Mouse (Mus musculus) hindbrain, postnatal 0 days (tissue): ENCODE results near the gene Ncan. TPM values are rescaled to one million over a fixed set of nuclear protein-coding genes. Genes with fewer than 3 reads are reported as not detected.

Experiments used
- ATAC-seq: fragments of 200-750 bp; cut with Nextera tagmentation; 2 replicates; pipeline ENCODE4 v1.8.0; 2017; ENCODE audit warnings: mild to moderate bottlenecking, moderate TSS enrichment, moderate library complexity
- DNase-seq: peaks from one replicate; pipeline ENCODE4 v3.0.0-alpha.2; 2015; ENCODE audit warnings: low spot score
- H3K27ac ChIP-seq: fragments of 300-500 bp; sonication (generic); 2 replicates; pipeline ENCODE4 v1.5.1; 2014; ENCODE audit warnings: mild to moderate bottlenecking
- H3K27me3 ChIP-seq: fragments of 300-500 bp; sonication (generic); 2 replicates; pipeline ENCODE4 v1.6.1; 2014; ENCODE audit warnings: low read length, mixed read lengths; ENCODE audit not compliant: insufficient read depth
- H3K36me3 ChIP-seq: fragments of 300-500 bp; sonication (generic); 2 replicates; pipeline ENCODE4 v1.6.1; 2014; ENCODE audit warnings: low read length, mixed read lengths; ENCODE audit not compliant: insufficient read depth
- H3K4me1 ChIP-seq: fragments of 300-500 bp; sonication (generic); 2 replicates; pipeline ENCODE4 v1.6.1; 2014; ENCODE audit warnings: antibody characterized with exemption, low read length, mixed read lengths; ENCODE audit not compliant: insufficient read depth
- H3K4me2 ChIP-seq: fragments of 300-500 bp; sonication (generic); 2 replicates; pipeline ENCODE4 v1.6.1; 2014; ENCODE audit warnings: low read depth, mild to moderate bottlenecking, low read length, moderate library complexity, mixed read lengths
- H3K4me3 ChIP-seq: fragments of 300-500 bp; sonication (generic); 2 replicates; pipeline ENCODE4 v1.5.1; 2014; ENCODE audit warnings: low read length
- H3K9ac ChIP-seq: fragments of 300-500 bp; sonication (generic); replicated peaks from 2 replicates; pipeline ENCODE4 v1.6.1; 2014; ENCODE audit warnings: mild to moderate bottlenecking, low read length, moderate library complexity, mixed read lengths
- H3K9me3 ChIP-seq: fragments of 300-500 bp; sonication (generic); 2 replicates; pipeline ENCODE4 v1.6.1; 2016; ENCODE audit warnings: low read length, mixed read lengths
- CTCF ChIP-seq: IDR thresholded peaks from 2 replicates; pipeline ENCODE4 v1.5.1; 2016; ENCODE audit warnings: antibody characterized with exemption, control low read depth, low read depth
- WGBS: fragments of 180-500 bp; shearing (Covaris S2); extraction: QIAGEN DNeasy Blood & Tissue Kit; methylation state at CpG from one replicate; pipeline ENCODE4 v1.1.7; 2014; 5-methylcytosine and 5-hydroxymethylcytosine counted together
- polyA plus RNA-seq: library from polyadenylated mRNA; unstranded; fragments of >200 nt; fragmentation: Nextera tagmentation; extraction: Ambion mirVana; gene quantifications from 2 replicates; pipeline ENCODE4 v1.2.1, GENCODE M21; 2015
- total RNA-seq: library from RNA; depleted of rRNA; stranded (reverse); fragments of >200 nt; gene quantifications from 2 replicates; pipeline ENCODE4 v1.2.3, GENCODE M21; 2014

The Ncan gene
- total and polyA plus RNA-seq, 2 experiments from 2014 or later: 183 to 429 TPM

- 16% methylated on average over 9 of the region's 9 CpGs for WGBS
- H3K27me3 ChIP-seq: no peaks in the 10 kb centered on the region
- no peak overlapping the region for H3K9ac ChIP-seq
- H3K4me2 ChIP-seq: peak overlapping the region; percentile 84
- H3K4me1 ChIP-seq: peaks cover 7% of the 10 kb centered on the region; the same call in 1 of the 2 replicates
- peaks cover 6% of the 10 kb centered on the region; the same call in 1 of the 2 replicates for H3K36me3 ChIP-seq
- H3K9me3 ChIP-seq: no peaks in the 10 kb centered on the region
- peak; percentile 34 for DNase-seq
- no peak overlapping the region for H3K4me3 ChIP-seq
- no peak overlapping the region for H3K27ac ChIP-seq
- no peak for TF ChIP-seq CTCF
- no peak for ATAC-seq
Measured at GRCm38 (mm10) chr8:70117611-70118010, 3.1 kb downstream of the Ncan start.

GRCm38 (mm10) chr8:70114892-70115291 is 5.8 kb downstream of the Ncan start:
- H3K9ac ChIP-seq: no peak overlapping the region
- peaks cover 7% of the 10 kb centered on the region; the same call in 1 of the 2 replicates for H3K4me1 ChIP-seq
- DNase-seq: no peak
- H3K9me3 ChIP-seq: no peaks in the 10 kb centered on the region
- no peak overlapping the region for H3K27ac ChIP-seq
- H3K36me3 ChIP-seq: peaks cover 18% of the 10 kb centered on the region
- no peaks in the 10 kb centered on the region for H3K27me3 ChIP-seq
- H3K4me3 ChIP-seq: no peak overlapping the region
- 60% methylated on average over 13 of the region's 13 CpGs for WGBS
- no peak overlapping the region for H3K4me2 ChIP-seq
- no peak for ATAC-seq
- no peak for TF ChIP-seq CTCF

- H3K36me3 ChIP-seq: peaks cover 20% of the 10 kb centered on the region
- H3K4me1 ChIP-seq: peaks cover 7% of the 10 kb centered on the region; the same call in 1 of the 2 replicates
Measured at GRCm38 (mm10) chr8:70114488-70114887, 6.2 kb downstream of the Ncan start.

GRCm38 (mm10) chr8:70112401-70113016 is 8.2 kb downstream of the Ncan start:
- Histone ChIP-seq H3K27me3 (no peaks in the 10 kb centered on the region), H3K9me3 (no peaks in the 10 kb centered on the region), H3K4me1 (0 out of 2 replicates have a peak, but pooled peaks cover 2% of the 10 kb centered on the region), H3K4me3 (no peak overlapping the region), H3K4me2 (no peak overlapping the region), H3K36me3 (peaks cover 34% of the 10 kb centered on the region), H3K9ac (no peak overlapping the region), H3K27ac (no peak overlapping the region)
- ATAC-seq: peak; percentile 16; the same call in 1 of the 2 replicates
- 14% methylated on average over 43 of the region's 43 CpGs for WGBS
- peak; percentile 53 for DNase-seq
- no peak for TF ChIP-seq CTCF

More at GRCm38 (mm10) chr8:70114488-70114887, 6.2 kb downstream of the Ncan start:
- Histone ChIP-seq H3K9me3 (no peaks in the 10 kb centered on the region), H3K4me2 (no peak overlapping the region), H3K27ac (no peak overlapping the region), H3K4me3 (no peak overlapping the region), H3K9ac (no peak overlapping the region), H3K27me3 (no peaks in the 10 kb centered on the region)
- DNase-seq (no peak), ATAC-seq (no peak)
- WGBS: 32% methylated on average over 6 of the region's 6 CpGs
- no peak for TF ChIP-seq CTCF

GRCm38 (mm10) chr8:70111192-70111795 is 9.4 kb downstream of the Ncan start:
- no peak overlapping the region for H3K9ac ChIP-seq
- WGBS: 65% methylated on average over 23 of the region's 23 CpGs
- no peak overlapping the region for H3K4me2 ChIP-seq
- H3K27ac ChIP-seq: no peak overlapping the region
- no peaks in the 10 kb centered on the region for H3K27me3 ChIP-seq
- ATAC-seq (no peak), DNase-seq (no peak)
- H3K4me3 ChIP-seq: no peak overlapping the region
- no peaks in the 10 kb centered on the region for H3K9me3 ChIP-seq
- H3K36me3 ChIP-seq: peaks cover 40% of the 10 kb centered on the region
- H3K4me1 ChIP-seq: no peaks in the 10 kb centered on the region
- no peak for TF ChIP-seq CTCF

- Histone ChIP-seq H3K9me3 (no peaks in the 10 kb centered on the region), H3K4me2 (no peak overlapping the region), H3K9ac (no peak overlapping the region; the same call in 1 of the 2 replicates), H3K36me3 (peaks cover 40% of the 10 kb centered on the region), H3K27me3 (no peaks in the 10 kb centered on the region), H3K4me1 (no peaks in the 10 kb centered on the region), H3K4me3 (no peak overlapping the region), H3K27ac (no peak overlapping the region)
- no peak for ATAC-seq
- no peak for DNase-seq
- 97% methylated on average over 2 of the region's 2 CpGs for WGBS
- no peak for TF ChIP-seq CTCF
Measured at GRCm38 (mm10) chr8:70110451-70110850, 10.2 kb downstream of the Ncan start.

GRCm38 (mm10) chr8:70104922-70105321 is 15.8 kb downstream of the Ncan start:
- 63% methylated on average over 7 of the region's 7 CpGs for WGBS

More at GRCm38 (mm10) chr8:70104922-70105321, 15.8 kb downstream of the Ncan start:
- no peak for TF ChIP-seq CTCF
- Histone ChIP-seq H3K4me2 (no peak overlapping the region), H3K27ac (no peak overlapping the region), H3K9me3 (no peaks in the 10 kb centered on the region), H3K36me3 (peaks cover 52% of the 10 kb centered on the region), H3K27me3 (no peaks in the 10 kb centered on the region), H3K9ac (no peak overlapping the region), H3K4me3 (no peak overlapping the region), H3K4me1 (no peaks in the 10 kb centered on the region)
- ATAC-seq (no peak), DNase-seq (no peak)
